Mouse (Mus musculus) hindbrain, embryonic 14.5 days (tissue): Measurements from ENCODE around the gene Dock1. TPM values are rescaled to one million over a fixed set of nuclear protein-coding genes. Genes with fewer than 3 reads are reported as not detected.

Source experiments
- ATAC-seq: fragments of 200-750 bp; cut with Nextera tagmentation; 2 replicates; pipeline ENCODE4 v1.8.0; 2017; ENCODE audit warnings: moderate number of reproducible peaks, mild to moderate bottlenecking, moderate TSS enrichment, moderate library complexity; ENCODE audit not compliant: low FRiP score
- DNase-seq: peaks from one replicate; pipeline ENCODE4 v3.0.0-alpha.2; 2015; ENCODE audit warnings: low spot score
- H3K27ac ChIP-seq: fragments of 300-500 bp; sonication (generic); 2 replicates; pipeline ENCODE4 v1.5.1; 2014; ENCODE audit warnings: mild to moderate bottlenecking, moderate library complexity
- H3K27me3 ChIP-seq: fragments of 300-500 bp; sonication (generic); 2 replicates; pipeline ENCODE4 v1.6.1; 2014; ENCODE audit warnings: mild to moderate bottlenecking, low read length, mixed read lengths; ENCODE audit not compliant: control insufficient read depth, insufficient read depth
- H3K36me3 ChIP-seq: fragments of 300-500 bp; sonication (generic); replicated peaks from 2 replicates; pipeline ENCODE4 v1.6.1; 2014; ENCODE audit not compliant: control insufficient read depth, insufficient read depth
- H3K4me1 ChIP-seq: fragments of 300-500 bp; sonication (generic); replicated peaks from 2 replicates; pipeline ENCODE4 v1.6.1; 2014; ENCODE audit warnings: antibody characterized with exemption, low read length, mixed read lengths; ENCODE audit not compliant: control insufficient read depth, insufficient read depth
- H3K4me2 ChIP-seq: fragments of 300-500 bp; sonication (generic); replicated peaks from 2 replicates; pipeline ENCODE4 v1.6.1; 2014; ENCODE audit warnings: mild to moderate bottlenecking, moderate library complexity
- H3K4me3 ChIP-seq: fragments of 300-500 bp; sonication (generic); replicated peaks from 2 replicates; pipeline ENCODE4 v1.5.1; 2014; ENCODE audit warnings: mild to moderate bottlenecking, low read length
- H3K9ac ChIP-seq: fragments of 300-500 bp; sonication (generic); 2 replicates; pipeline ENCODE4 v1.6.1; 2014
- H3K9me3 ChIP-seq: fragments of 300-500 bp; sonication (generic); 2 replicates; pipeline ENCODE4 v1.6.1; 2016; ENCODE audit warnings: low read length; ENCODE audit not compliant: control insufficient read depth
- WGBS: fragments of 180-500 bp; shearing (Covaris S2); extraction: QIAGEN DNeasy Blood & Tissue Kit; methylation state at CpG from one replicate; pipeline ENCODE4 v1.1.7; 2014; 5-methylcytosine and 5-hydroxymethylcytosine counted together
- polyA plus RNA-seq: library from polyadenylated mRNA; unstranded; fragments of >200 nt; fragmentation: Nextera tagmentation; extraction: Ambion mirVana; gene quantifications from 2 replicates; pipeline ENCODE4 v1.2.1, GENCODE M21; 2014

Dock1 gene
- polyA plus RNA-seq, 1 experiment from 2014 or later = 9.9 TPM

DNA sequence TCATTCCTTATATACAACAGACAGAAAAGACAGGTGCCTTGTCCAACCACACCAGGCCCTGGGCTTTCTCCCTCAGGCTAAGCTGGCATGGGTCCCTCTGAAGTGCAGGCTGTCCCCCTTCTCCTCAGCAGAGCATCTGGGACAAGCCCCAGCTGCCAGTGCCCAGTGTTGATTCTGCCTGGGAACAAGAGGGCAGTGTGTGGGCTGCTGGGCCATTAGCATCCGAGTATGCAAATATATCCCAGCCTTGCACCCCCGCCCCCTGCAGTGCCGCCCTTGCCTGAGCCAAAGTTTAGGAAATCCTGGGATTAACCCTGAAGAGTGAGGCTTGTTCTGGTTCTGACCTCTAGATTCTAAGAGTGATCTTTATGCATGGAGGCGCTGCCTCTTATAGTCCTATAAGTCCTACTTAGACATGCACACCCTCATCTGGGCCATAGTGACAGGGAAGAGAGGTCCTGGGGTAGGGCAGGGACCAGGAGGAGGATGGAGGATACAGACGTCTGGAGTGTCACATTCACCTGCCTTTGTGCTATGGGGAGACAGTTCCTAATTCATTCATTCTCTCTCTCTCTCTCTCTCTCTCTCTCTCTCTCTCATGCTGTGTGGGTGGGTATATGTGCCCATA is 38.9 kb downstream of the Dock1 start:
- Histone ChIP-seq H3K9me3 (no peaks in the 10 kb centered on the region), H3K4me1 (no peaks in the 10 kb centered on the region), H3K36me3 (no peaks in the 10 kb centered on the region), H3K27me3 (no peaks in the 10 kb centered on the region), H3K27ac (no peak overlapping the region), H3K4me2 (no peak overlapping the region), H3K9ac (no peak overlapping the region), H3K4me3 (no peak overlapping the region)
- WGBS = 28% methylated on average over 5 of the region's 5 CpGs
- ATAC-seq (peak; percentile 82), DNase-seq (peak; percentile 51)

- no peak for ATAC-seq
- no peaks in the 10 kb centered on the region for H3K9me3 ChIP-seq
These were observed 41.1 kb downstream of the Dock1 start for GRCm38 (mm10) chr7:134711576-134711975.

DNA sequence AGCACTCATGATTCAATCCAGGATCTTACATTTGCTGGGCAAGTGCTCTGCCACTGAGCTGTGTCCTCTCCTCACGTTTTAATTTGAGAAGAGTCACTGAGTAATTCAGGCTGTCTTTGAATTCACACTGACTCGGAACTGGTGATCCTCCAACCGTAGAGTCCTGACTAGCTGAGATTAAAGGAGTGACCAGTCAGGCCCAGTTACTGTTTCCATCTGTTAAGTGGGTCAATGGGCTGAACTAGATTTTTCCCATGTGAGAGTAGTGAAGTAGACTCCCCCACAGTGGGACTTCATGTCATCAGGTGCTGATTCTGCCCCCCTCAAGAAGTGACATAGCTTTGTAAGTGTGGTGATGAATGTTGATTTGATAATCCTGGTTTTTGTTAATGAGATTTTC is 49.0 kb downstream of the Dock1 start:
- H3K9me3 ChIP-seq = no peaks in the 10 kb centered on the region
- no peak overlapping the region for H3K4me2 ChIP-seq
- H3K27me3 ChIP-seq = no peaks in the 10 kb centered on the region
- no peaks in the 10 kb centered on the region for H3K4me1 ChIP-seq
- no peak overlapping the region for H3K4me3 ChIP-seq
- no peak overlapping the region for H3K9ac ChIP-seq
- ATAC-seq (no peak), DNase-seq (no peak)
- WGBS = 89% methylated on average over 3 of the region's 3 CpGs
- no peak overlapping the region for H3K27ac ChIP-seq
- H3K36me3 ChIP-seq = no peaks in the 10 kb centered on the region

More at GRCm38 (mm10) chr7:134711576-134711975, 41.1 kb downstream of the Dock1 start:
- H3K27me3 ChIP-seq = no peaks in the 10 kb centered on the region
- no peak for DNase-seq
- no peaks in the 10 kb centered on the region for H3K4me1 ChIP-seq
- no peak overlapping the region for H3K9ac ChIP-seq
- no peak overlapping the region for H3K4me3 ChIP-seq
- H3K27ac ChIP-seq = no peak overlapping the region
- H3K36me3 ChIP-seq = no peaks in the 10 kb centered on the region
- H3K4me2 ChIP-seq = no peak overlapping the region
- WGBS = 100% methylated on average over 1 of the region's 1 CpGs

- Histone ChIP-seq H3K9ac (no peak overlapping the region), H3K4me2 (no peak overlapping the region), H3K27me3 (no peaks in the 10 kb centered on the region), H3K9me3 (no peaks in the 10 kb centered on the region), H3K36me3 (no peaks in the 10 kb centered on the region), H3K4me1 (peaks cover 18% of the 10 kb centered on the region), H3K27ac (no peak overlapping the region), H3K4me3 (no peak overlapping the region)
- ATAC-seq (no peak), DNase-seq (no peak)
- 97% methylated on average over 7 of the region's 7 CpGs for WGBS
These were observed 51.9 kb downstream of the Dock1 start for GRCm38 (mm10) chr7:134722361-134722760.

GRCm38 (mm10) chr7:134722955-134723354 is 52.5 kb downstream of the Dock1 start:
- H3K4me1 ChIP-seq = peaks cover 18% of the 10 kb centered on the region
- 94% methylated on average over 9 of the region's 9 CpGs for WGBS
- ATAC-seq = no peak

DNA sequence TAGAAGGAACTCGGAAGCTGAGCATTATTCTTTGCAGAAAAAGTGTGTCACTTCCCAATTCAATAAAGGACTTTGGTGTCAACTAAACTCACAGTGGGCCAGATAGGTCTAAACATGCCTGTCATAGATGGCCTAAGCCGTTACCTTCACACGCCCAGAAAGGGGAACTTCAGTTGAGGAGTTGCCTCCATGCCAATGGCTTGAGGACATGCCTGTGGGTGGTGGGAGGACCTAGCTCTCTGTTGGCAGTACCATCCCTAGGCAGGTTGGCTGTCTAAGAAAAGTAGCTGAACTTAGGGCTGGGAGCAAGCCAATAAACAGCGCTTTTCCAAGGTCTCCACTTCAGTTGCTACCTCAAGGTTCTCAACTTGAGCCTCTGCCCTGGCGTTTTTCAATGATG is 53.1 kb downstream of the Dock1 start:
- no peak overlapping the region for H3K4me3 ChIP-seq
- no peaks in the 10 kb centered on the region for H3K36me3 ChIP-seq
- no peak for DNase-seq
- no peaks in the 10 kb centered on the region for H3K9me3 ChIP-seq
- H3K27ac ChIP-seq = no peak overlapping the region
- no peak overlapping the region for H3K4me2 ChIP-seq
- 89% methylated on average over 5 of the region's 5 CpGs for WGBS
- H3K4me1 ChIP-seq = peaks cover 18% of the 10 kb centered on the region
- H3K27me3 ChIP-seq = no peaks in the 10 kb centered on the region
- no peak for ATAC-seq
- no peak overlapping the region for H3K9ac ChIP-seq

More at GRCm38 (mm10) chr7:134722955-134723354, 52.5 kb downstream of the Dock1 start:
- Histone ChIP-seq H3K4me2 (no peak overlapping the region), H3K9me3 (no peaks in the 10 kb centered on the region), H3K36me3 (no peaks in the 10 kb centered on the region), H3K4me3 (no peak overlapping the region), H3K9ac (no peak overlapping the region), H3K27me3 (no peaks in the 10 kb centered on the region), H3K27ac (no peak overlapping the region)
- DNase-seq = no peak

DNA sequence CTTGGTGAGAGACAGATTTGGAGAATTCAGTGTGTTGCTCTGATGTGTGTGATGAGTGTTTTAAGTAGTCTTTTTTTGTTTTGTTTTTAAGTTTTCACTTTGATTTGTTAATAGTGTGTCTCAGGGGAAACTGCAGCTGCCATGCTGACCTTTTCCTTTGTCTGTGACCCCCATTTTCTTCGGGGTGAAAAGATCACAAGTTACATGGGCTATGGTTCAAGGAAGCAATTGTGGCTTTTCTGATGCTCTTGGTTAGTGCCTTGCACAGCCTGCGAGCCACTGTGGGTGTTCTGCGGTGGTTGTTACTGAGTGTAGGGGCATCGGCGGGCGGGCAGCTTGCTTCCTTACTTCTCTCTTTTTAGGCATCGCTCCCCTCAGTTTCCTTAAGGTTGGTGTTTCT is 54.4 kb downstream of the Dock1 start:
- no peak for ATAC-seq
- no peak overlapping the region for H3K9ac ChIP-seq
- 11% methylated on average over 7 of the region's 7 CpGs for WGBS
- H3K4me3 ChIP-seq = no peak overlapping the region
- DNase-seq = no peak
- peak overlapping the region; percentile 28 for H3K4me2 ChIP-seq
- no peaks in the 10 kb centered on the region for H3K9me3 ChIP-seq
- peaks cover 18% of the 10 kb centered on the region for H3K4me1 ChIP-seq
- H3K36me3 ChIP-seq = no peaks in the 10 kb centered on the region
- no peak overlapping the region for H3K27ac ChIP-seq
- H3K27me3 ChIP-seq = no peaks in the 10 kb centered on the region

DNA sequence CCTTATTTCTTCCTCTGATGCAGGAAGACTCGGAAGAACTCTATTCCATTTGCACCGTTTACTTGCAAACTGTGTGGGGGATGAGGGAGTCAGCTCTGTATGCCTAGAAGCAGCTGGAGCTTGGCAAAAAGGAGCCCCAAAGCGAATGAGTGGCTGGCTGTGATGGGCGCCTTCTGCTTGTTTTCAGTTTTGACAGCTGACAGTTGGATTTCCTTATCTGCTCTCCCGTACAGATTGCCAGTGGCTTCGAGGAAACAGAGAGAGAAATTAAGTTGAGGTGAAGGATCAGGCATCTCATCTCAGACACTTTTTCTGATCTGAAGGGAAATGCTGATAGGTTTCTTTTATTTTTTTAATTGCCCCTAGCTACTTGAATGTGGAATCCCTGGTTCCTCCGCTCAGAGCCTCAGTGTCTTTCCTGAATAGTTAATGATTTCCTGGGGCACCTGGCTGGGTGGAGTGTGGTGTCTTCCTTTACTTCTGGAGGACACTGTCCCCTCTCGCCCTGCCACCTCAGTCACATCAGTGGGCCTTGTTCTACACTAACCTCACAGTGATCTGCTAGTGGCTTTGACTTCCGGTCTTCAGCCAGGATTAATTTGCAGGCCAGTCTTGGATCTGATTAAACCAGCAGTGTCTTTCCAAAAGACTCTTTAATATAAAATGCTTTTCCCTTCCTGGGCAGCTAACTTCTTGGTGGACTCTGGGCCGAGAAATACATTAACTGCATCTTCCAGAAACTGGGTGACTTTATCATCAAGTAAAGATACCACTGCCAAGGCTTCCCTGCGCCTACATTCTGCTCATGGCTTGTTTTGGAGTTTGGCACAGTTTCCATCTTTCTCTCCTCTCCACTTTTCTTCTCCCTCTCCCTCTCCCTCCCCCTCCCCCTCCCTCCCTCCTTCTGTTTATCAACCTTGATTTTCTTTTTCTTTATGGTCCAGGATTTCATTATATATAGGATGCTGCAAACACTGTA is 55.4 kb downstream of the Dock1 start:
- Histone ChIP-seq H3K36me3 (no peaks in the 10 kb centered on the region), H3K9ac (no peak overlapping the region), H3K27me3 (no peaks in the 10 kb centered on the region), H3K9me3 (no peaks in the 10 kb centered on the region), H3K27ac (no peak overlapping the region), H3K4me1 (peaks cover 18% of the 10 kb centered on the region), H3K4me2 (peak overlapping the region; percentile 28; the same call in 1 of the 2 replicates), H3K4me3 (no peak overlapping the region)
- DNase-seq = peak; percentile 31
- no peak for ATAC-seq
- WGBS = 36% methylated on average over 11 of the region's 11 CpGs

DNA sequence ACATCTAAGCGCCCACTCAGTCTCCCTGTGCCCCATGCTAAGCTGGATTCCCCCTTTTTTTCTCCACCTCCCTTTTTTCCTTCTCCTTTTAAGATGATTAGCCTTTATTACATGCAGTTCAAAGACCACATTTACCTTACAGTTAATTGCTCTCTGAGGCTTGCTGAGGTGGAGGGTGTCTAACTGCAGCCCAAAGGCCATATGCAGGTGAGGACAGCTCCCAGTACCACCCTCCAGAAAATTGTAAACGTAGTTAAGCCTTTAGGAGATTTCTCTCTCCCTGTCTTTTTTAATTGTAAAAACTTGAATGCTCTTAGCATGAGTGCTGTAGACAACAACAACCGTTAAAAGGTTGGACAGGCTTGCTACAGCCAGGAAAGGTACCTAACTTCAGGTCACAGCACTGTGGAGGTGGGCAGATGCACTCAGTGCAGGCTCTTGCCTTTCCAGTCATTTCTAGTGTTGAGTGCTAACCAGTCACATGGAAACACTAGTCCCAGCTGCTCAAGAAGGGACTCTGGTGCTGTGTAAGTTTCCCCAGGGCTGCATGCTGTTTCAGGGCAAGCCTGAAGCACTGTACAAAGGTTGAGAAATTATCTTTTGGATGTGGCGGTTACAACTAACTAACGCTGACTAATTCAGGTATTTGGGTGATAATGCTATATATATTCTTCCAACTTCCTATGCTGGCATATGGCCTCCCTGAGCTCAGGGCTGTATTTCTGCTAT is 56.2 kb downstream of the Dock1 start:
- Histone ChIP-seq H3K9me3 (no peaks in the 10 kb centered on the region), H3K4me2 (no peak overlapping the region), H3K27me3 (no peaks in the 10 kb centered on the region), H3K4me1 (peaks cover 18% of the 10 kb centered on the region), H3K36me3 (no peaks in the 10 kb centered on the region), H3K9ac (no peak overlapping the region), H3K27ac (no peak overlapping the region), H3K4me3 (no peak overlapping the region)
- WGBS = 90% methylated on average over 5 of the region's 5 CpGs
- ATAC-seq = no peak
- no peak for DNase-seq
